Mouse (Mus musculus) midbrain, embryonic 11.5 days (tissue): ENCODE data around the gene Lin7b. TPM values are rescaled to one million over a fixed set of nuclear protein-coding genes. Genes with fewer than 3 reads are reported as not detected.

Experiments used
- ATAC-seq: fragments of 200-750 bp; cut with Nextera tagmentation; 2 replicates; pipeline ENCODE4 v1.8.0; 2017; ENCODE audit warnings: moderate TSS enrichment, moderate library complexity; ENCODE audit not compliant: low FRiP score
- DNase-seq: peaks from one replicate; pipeline ENCODE4 v3.0.0; 2015; ENCODE audit warnings: low spot score; ENCODE audit errors: missing footprints
- H3K27ac ChIP-seq: fragments of 300-500 bp; sonication (generic); 2 replicates; pipeline ENCODE4 v1.5.1; 2014; ENCODE audit warnings: low read depth, low read length
- H3K27me3 ChIP-seq: fragments of 300-500 bp; sonication (generic); 2 replicates; pipeline ENCODE4 v1.6.1; 2014; ENCODE audit warnings: mild to moderate bottlenecking, low read length, moderate library complexity, mixed read lengths; ENCODE audit not compliant: control insufficient read depth, insufficient read depth
- H3K36me3 ChIP-seq: fragments of 300-500 bp; sonication (generic); 2 replicates; pipeline ENCODE4 v1.6.1; 2014; ENCODE audit warnings: mild to moderate bottlenecking, low read length, moderate library complexity, mixed read lengths; ENCODE audit not compliant: control insufficient read depth, insufficient read depth
- H3K4me1 ChIP-seq: fragments of 300-500 bp; sonication (generic); 2 replicates; pipeline ENCODE4 v1.6.1; 2014; ENCODE audit warnings: low read length; ENCODE audit not compliant: control insufficient read depth, insufficient read depth
- H3K4me2 ChIP-seq: fragments of 300-500 bp; sonication (generic); 2 replicates; pipeline ENCODE4 v1.6.1; 2014; ENCODE audit warnings: mild to moderate bottlenecking, moderate library complexity
- H3K4me3 ChIP-seq: fragments of 300-500 bp; sonication (generic); 2 replicates; pipeline ENCODE4 v1.5.1; 2014; ENCODE audit warnings: low read depth, low read length
- H3K9ac ChIP-seq: fragments of 300-500 bp; sonication (generic); 2 replicates; pipeline ENCODE4 v1.6.1; 2014; ENCODE audit warnings: low read length
- H3K9me3 ChIP-seq: fragments of 300-500 bp; sonication (generic); 2 replicates; pipeline ENCODE4 v1.6.1; 2016; ENCODE audit warnings: low read length; ENCODE audit not compliant: control insufficient read depth
- whole genome bisulfite sequencing: fragments of 180-500 bp; shearing (Covaris S2); extraction: QIAGEN DNeasy Blood & Tissue Kit; methylation state at CpG from one replicate; pipeline ENCODE4 v1.1.7; 2014; 5-methylcytosine and 5-hydroxymethylcytosine counted together
- polyA plus RNA-seq: library from polyadenylated mRNA; unstranded; fragments of >200 nt; fragmentation: Nextera tagmentation; extraction: Ambion mirVana; gene quantifications from 2 replicates; pipeline ENCODE4 v1.2.1, GENCODE M21; 2014

Lin7b gene
- polyA plus RNA-seq, 1 experiment from 2014 or later = 0.75 TPM

GRCm38 (mm10) chr7:45332685-45333425 lies 37.5 kb downstream of the Lin7b start:
- Histone ChIP-seq H3K4me1 (peaks cover 11% of the 10 kb centered on the region), H3K27me3 (no peaks in the 10 kb centered on the region; the same call in 1 of the 2 replicates), H3K4me3 (peak overlapping the region; percentile 55), H3K36me3 (no peaks in the 10 kb centered on the region), H3K9ac (peak overlapping the region; percentile 71), H3K27ac (no peak overlapping the region), H3K9me3 (no peaks in the 10 kb centered on the region), H3K4me2 (peak overlapping the region; percentile 93)
- WGBS = 3% methylated on average over 22 of the region's 22 CpGs
- ATAC-seq = peak; percentile 65
- DNase-seq = peak; percentile 94

GRCm38 (mm10) chr7:45331502-45331901 lies 38.9 kb downstream of the Lin7b start:
- Histone ChIP-seq H3K36me3 (no peaks in the 10 kb centered on the region), H3K4me2 (no peak overlapping the region), H3K27me3 (no peaks in the 10 kb centered on the region; the same call in 1 of the 2 replicates), H3K4me3 (no peak overlapping the region), H3K9me3 (no peaks in the 10 kb centered on the region), H3K9ac (no peak overlapping the region), H3K27ac (no peak overlapping the region), H3K4me1 (peaks cover 11% of the 10 kb centered on the region)
- ATAC-seq (no peak), DNase-seq (peak; percentile 82)
- WGBS = 79% methylated on average over 6 of the region's 6 CpGs

GRCm38 (mm10) chr7:45328841-45329475 lies 41.4 kb downstream of the Lin7b start:
- peak; percentile 73 for DNase-seq
- H3K27me3 ChIP-seq = no peaks in the 10 kb centered on the region; the same call in 1 of the 2 replicates
- no peaks in the 10 kb centered on the region for H3K9me3 ChIP-seq
- H3K9ac ChIP-seq = no peak overlapping the region
- H3K4me3 ChIP-seq = no peak overlapping the region
- peaks cover 8% of the 10 kb centered on the region for H3K4me1 ChIP-seq
- H3K36me3 ChIP-seq = no peaks in the 10 kb centered on the region
- 84% methylated on average over 13 of the region's 13 CpGs for WGBS
- H3K4me2 ChIP-seq = no peak overlapping the region
- H3K27ac ChIP-seq = no peak overlapping the region
- no peak for ATAC-seq

DNA sequence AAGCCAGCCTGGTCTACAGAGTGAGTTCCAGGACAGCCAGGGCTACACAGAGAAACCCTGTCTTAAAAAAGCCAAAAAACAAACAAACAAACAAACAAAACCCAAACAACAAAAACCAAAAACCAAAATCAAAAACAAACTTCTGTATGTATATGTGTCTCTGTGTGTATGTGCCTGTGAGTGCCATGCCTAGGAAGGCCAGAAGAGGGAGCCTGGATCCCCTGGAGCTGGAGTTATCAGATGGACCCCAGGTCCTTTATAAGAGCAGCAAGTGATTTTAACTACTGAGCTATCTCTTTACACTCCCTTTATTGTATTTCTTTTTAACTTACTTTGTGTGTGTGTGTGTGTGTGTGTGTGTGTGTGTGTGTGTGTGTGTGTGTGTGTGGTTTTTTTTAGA lies 44.6 kb downstream of the Lin7b start:
- Histone ChIP-seq H3K36me3 (no peaks in the 10 kb centered on the region), H3K4me1 (no peaks in the 10 kb centered on the region), H3K9me3 (no peaks in the 10 kb centered on the region), H3K9ac (no peak overlapping the region), H3K27ac (no peak overlapping the region), H3K27me3 (no peaks in the 10 kb centered on the region), H3K4me2 (no peak overlapping the region), H3K4me3 (no peak overlapping the region)
- ATAC-seq = no peak
- no peak for DNase-seq

DNA sequence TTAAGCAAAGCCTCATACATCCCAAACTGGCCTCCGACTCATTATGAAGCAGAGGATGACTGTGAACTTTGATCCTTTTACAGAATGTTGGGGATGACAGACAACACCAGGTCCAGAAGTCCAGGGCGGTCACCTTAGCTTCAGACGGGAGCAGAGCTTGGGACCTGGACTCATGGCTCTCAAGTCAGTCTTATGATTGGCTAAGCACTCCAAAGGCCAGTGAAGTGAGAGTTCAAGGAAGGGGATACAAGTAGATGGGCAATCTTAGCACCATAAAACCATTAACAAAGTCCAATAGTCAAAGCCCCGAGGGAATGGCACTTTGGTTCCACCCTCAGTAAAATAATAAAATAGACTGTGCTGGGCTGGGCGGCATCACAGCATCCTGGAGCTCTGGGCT lies 47.3 kb downstream of the Lin7b start:
- H3K9ac ChIP-seq = no peak overlapping the region
- no peak overlapping the region for H3K4me2 ChIP-seq
- DNase-seq (no peak), ATAC-seq (no peak)
- no peak overlapping the region for H3K27ac ChIP-seq
- no peak overlapping the region for H3K4me3 ChIP-seq
- H3K36me3 ChIP-seq = no peaks in the 10 kb centered on the region
- no peaks in the 10 kb centered on the region for H3K9me3 ChIP-seq
- no peaks in the 10 kb centered on the region for H3K4me1 ChIP-seq
- H3K27me3 ChIP-seq = no peaks in the 10 kb centered on the region
- 92% methylated on average over 5 of the region's 5 CpGs for WGBS

DNA sequence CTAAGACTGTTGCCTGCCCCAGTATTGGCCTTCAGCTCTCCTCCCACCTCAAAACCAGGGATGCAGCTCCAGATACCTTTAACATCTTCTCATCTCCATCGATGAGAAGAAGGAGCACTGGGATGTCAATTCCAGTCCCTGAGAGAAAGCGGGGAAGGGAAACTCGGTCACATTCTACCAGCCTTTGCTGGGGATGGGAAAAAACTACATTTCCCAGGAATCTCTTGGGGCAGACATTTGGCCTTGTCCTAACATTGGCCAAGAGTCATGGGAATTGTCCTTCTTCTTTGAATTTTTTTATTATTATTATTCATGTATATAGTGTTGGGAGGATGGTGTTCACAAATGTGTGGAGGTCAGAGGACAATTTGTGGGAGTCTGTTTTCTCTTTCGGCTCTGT lies 48.1 kb downstream of the Lin7b start:
- H3K36me3 ChIP-seq = no peaks in the 10 kb centered on the region
- no peak overlapping the region for H3K4me2 ChIP-seq
- no peak overlapping the region for H3K9ac ChIP-seq
- WGBS = 89% methylated on average over 4 of the region's 4 CpGs
- no peak for DNase-seq
- no peak overlapping the region for H3K4me3 ChIP-seq
- no peaks in the 10 kb centered on the region for H3K4me1 ChIP-seq
- H3K9me3 ChIP-seq = no peaks in the 10 kb centered on the region
- ATAC-seq = no peak
- no peak overlapping the region for H3K27ac ChIP-seq
- H3K27me3 ChIP-seq = no peaks in the 10 kb centered on the region

Other genes starting within 250 kb of the Lin7b start
- 1,376 and 1,392 TPM in 2 replicates for gene Rps11, start 246.1 kb downstream of the Lin7b start, polyA plus RNA-seq
- 1,212 and 1,290 TPM in 2 replicates for gene Rpl13a, start 241.8 kb downstream of the Lin7b start, polyA plus RNA-seq
- gene Gm45713, start 234.4 kb downstream of the Lin7b start, polyA plus RNA-seq = 0.17 and 0.60 TPM in 2 replicates
- 0.40 and 0.97 TPM in 2 replicates for gene Flt3l, start 234.2 kb downstream of the Lin7b start, polyA plus RNA-seq
- 104 and 105 TPM in 2 replicates for gene Pih1d1, start 216.3 kb downstream of the Lin7b start, polyA plus RNA-seq
- 22.0 and 25.7 TPM in 2 replicates for gene Aldh16a1, start 216.0 kb downstream of the Lin7b start, polyA plus RNA-seq
- gene Slc17a7, start 206.6 kb downstream of the Lin7b start, polyA plus RNA-seq = 0.40 and 0.51 TPM in 2 replicates
- gene Gfy, start 191.0 kb downstream of the Lin7b start, polyA plus RNA-seq = not detected in 2 replicates
- gene Pth2, start 189.6 kb downstream of the Lin7b start, polyA plus RNA-seq = 0.53 and 0.63 TPM in 2 replicates
- gene Ccdc155, start 165.7 kb downstream of the Lin7b start, polyA plus RNA-seq = 0.52 and 0.86 TPM in 2 replicates
- gene Dkkl1, start 158.4 kb downstream of the Lin7b start, polyA plus RNA-seq = 0.81 and 1.2 TPM in 2 replicates
- 241 and 253 TPM in 2 replicates for gene Tead2, start 154.8 kb downstream of the Lin7b start, polyA plus RNA-seq
- gene Cd37, start 131.5 kb downstream of the Lin7b start, polyA plus RNA-seq = 0.81 and 0.97 TPM in 2 replicates
- gene Slc6a16, start 129.5 kb downstream of the Lin7b start, polyA plus RNA-seq = not detected in 2 replicates
- gene Slc6a21, start 93.1 kb downstream of the Lin7b start, polyA plus RNA-seq = not detected in 2 replicates
- 4.4 and 6.1 TPM in 2 replicates for gene Trpm4, start 36.8 kb downstream of the Lin7b start, polyA plus RNA-seq
- gene Hrc, start 35.3 kb downstream of the Lin7b start, polyA plus RNA-seq = 0.11 and 0.19 TPM in 2 replicates
- 7.7 and 8.1 TPM in 2 replicates for gene Ppfia3, start 3.6 kb downstream of the Lin7b start, polyA plus RNA-seq
- gene Snrnp70, start 25.2 kb upstream of the Lin7b start, polyA plus RNA-seq = 62.0 and 70.9 TPM in 2 replicates
- gene Kcna7, start 35.1 kb upstream of the Lin7b start, polyA plus RNA-seq = not detected in 2 replicates
- 0.23 and 0.44 TPM in 2 replicates for gene Ntf5, start 43.1 kb upstream of the Lin7b start, polyA plus RNA-seq
- not detected in 2 replicates for gene Lhb, start 50.2 kb upstream of the Lin7b start, polyA plus RNA-seq
- gene Gys1, start 64.3 kb upstream of the Lin7b start, polyA plus RNA-seq = 26.5 and 26.8 TPM in 2 replicates
- gene Ruvbl2, start 67.5 kb upstream of the Lin7b start, polyA plus RNA-seq = 168 and 171 TPM in 2 replicates
- gene Ftl1, start 89.3 kb upstream of the Lin7b start, polyA plus RNA-seq = 5,242 and 5,528 TPM in 2 replicates
- 169 and 201 TPM in 2 replicates for gene Bax, start 96.3 kb upstream of the Lin7b start, polyA plus RNA-seq
- gene Tulp2, start 111.3 kb upstream of the Lin7b start, polyA plus RNA-seq = 0.15 TPM in 1 of 2 replicates, not detected in the other
- gene Gm45808, start 116.2 kb upstream of the Lin7b start, polyA plus RNA-seq = not detected in 2 replicates
- gene Dhdh, start 118.2 kb upstream of the Lin7b start, polyA plus RNA-seq = 3.2 and 3.9 TPM in 2 replicates
- gene Nucb1, start 139.8 kb upstream of the Lin7b start, polyA plus RNA-seq = 83.7 and 84.8 TPM in 2 replicates
- 16.3 and 17.1 TPM in 2 replicates for gene Ppp1r15a, start 155.7 kb upstream of the Lin7b start, polyA plus RNA-seq
- gene Plekha4, start 155.7 kb upstream of the Lin7b start, polyA plus RNA-seq = 0.08 and 0.26 TPM in 2 replicates
- 0.10 and 0.12 TPM in 2 replicates for gene Hsd17b14, start 184.3 kb upstream of the Lin7b start, polyA plus RNA-seq
- gene Bcat2, start 199.6 kb upstream of the Lin7b start, polyA plus RNA-seq = 22.5 and 24.7 TPM in 2 replicates
- not detected in 2 replicates for gene Fgf21, start 244.9 kb upstream of the Lin7b start, polyA plus RNA-seq
- gene Fut1, start 246.7 kb upstream of the Lin7b start, polyA plus RNA-seq = not detected in 2 replicates